Mouse (Mus musculus): ENCODE data around the gene Rnf26.

DNA sequence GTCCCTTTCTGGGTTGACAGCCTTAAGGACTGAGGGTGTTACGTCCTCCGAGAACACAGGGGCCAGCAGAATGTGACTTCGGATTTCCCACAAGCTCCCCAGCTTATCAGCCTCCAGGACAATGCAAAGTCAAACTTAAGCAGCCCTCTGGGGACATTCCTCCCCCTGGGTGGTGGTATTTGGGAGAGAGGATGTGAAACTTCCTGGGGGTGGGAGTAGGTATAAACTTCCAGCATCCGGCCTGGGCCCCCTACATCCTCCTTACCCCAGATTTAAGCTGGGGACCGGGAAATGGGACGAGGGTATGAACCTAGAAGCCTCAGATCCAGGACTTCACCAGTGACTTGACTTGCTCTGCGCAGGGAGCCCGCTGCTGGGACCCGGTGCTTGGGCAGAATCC is 16.3 kb upstream of the Rnf26 start:
- TF ChIP-seq POLR2A (IDR thresholded peaks at IDR 0.05; ENCODE audit: insufficient read depth, low read depth, low read length) (no peak), CTCF (IDR thresholded peaks at IDR 0.05; ENCODE audit: insufficient read depth, low read depth, low read length) (no peak)
